Mouse (Mus musculus) spleen, adult 2 months (tissue): Measurements from ENCODE around the gene L3mbtl1.

Source experiments
- CTCF ChIP-seq: fragments of 200-500 bp; IDR thresholded peaks from 2 replicates; pipeline ENCODE4 v1.5.1; 2011; ENCODE audit warnings: mild to moderate bottlenecking, inconsistent platforms; ENCODE audit not compliant: insufficient read depth, insufficient read length, insufficient replicate concordance; ENCODE audit errors: extremely low read depth
- POLR2A ChIP-seq: fragments of 200-500 bp; IDR thresholded peaks from 2 replicates; pipeline ENCODE4 v1.6.1; 2011; ENCODE audit warnings: low read depth, low read length, inconsistent platforms

DNA sequence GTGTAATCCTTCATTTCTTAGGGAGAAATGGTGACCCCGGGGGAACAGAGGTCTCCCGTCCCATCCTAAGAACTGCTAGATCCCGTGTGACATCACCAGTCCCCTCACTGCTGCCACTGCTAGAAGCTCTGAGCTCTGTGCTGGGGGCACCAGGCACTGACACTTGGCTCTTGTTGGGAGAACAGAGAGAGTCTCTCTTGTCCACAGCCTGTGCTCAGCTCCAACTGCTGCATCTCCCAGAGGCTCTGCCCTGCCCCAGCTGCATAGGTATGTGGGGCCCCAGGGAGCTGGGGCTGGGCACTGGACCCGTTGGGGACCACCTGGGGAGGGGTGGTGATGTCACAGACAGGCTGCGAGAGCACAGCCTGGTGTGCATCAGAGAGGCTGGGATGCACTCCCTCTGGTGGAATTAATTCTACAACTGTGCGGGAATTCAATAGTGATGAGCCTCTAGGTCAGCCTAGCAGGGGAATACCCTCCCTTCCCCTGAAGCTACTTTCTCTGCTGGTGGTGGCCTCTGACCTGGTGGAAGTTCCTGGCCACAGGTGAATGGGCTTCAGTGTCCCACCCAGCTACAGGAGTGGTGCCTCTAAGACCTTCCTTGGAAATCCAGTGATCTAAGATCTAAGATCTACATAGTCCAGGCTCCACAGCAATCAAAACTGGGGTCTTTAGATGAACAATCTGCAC, 48.3 kb downstream of the L3mbtl1 start:
- TF ChIP-seq CTCF: no peak
- no peak for TF ChIP-seq POLR2A
